Mouse (Mus musculus) CH12.LX (cell line): Measurements from ENCODE around the gene Phf5a. TPM values are rescaled to one million over a fixed set of nuclear protein-coding genes. Genes with fewer than 3 reads are reported as not detected.

Experiments used
- DNase-seq: peaks from one replicate; pipeline ENCODE4 v3.0.0-alpha.2; 2013; ENCODE audit errors: extremely low read depth
- H3K27ac ChIP-seq: 2 replicates; pipeline ENCODE4 v1.5.1; 2012; ENCODE audit warnings: low read depth, mild to moderate bottlenecking, control low read depth, moderate library complexity; ENCODE audit not compliant: insufficient read depth
- H3K27me3 ChIP-seq: replicated peaks from 2 replicates; pipeline ENCODE3; 2012; ENCODE audit warnings: inconsistent platforms
- H3K36me3 ChIP-seq, 2 experiments: replicated peaks in 1 of 2; 2 replicates each; pipeline versions ENCODE3 to v1.6.1; 2012; ENCODE audit warnings: inconsistent platforms in 1 of 2, low read length in 1 of 2, mild to moderate bottlenecking in 1 of 2, mixed read lengths in 1 of 2, moderate library complexity in 1 of 2; ENCODE audit not compliant: control insufficient read depth in 1 of 2, insufficient read depth in 1 of 2
- H3K4me1 ChIP-seq, 2 experiments: 2 replicates each; pipeline ENCODE4 v1.6.1; 2012; ENCODE audit warnings: inconsistent platforms in 1 of 2, moderate library complexity in 1 of 2; ENCODE audit not compliant: insufficient read depth in 2 of 2, control insufficient read depth in 1 of 2
- H3K4me2 ChIP-seq: 2 replicates; pipeline ENCODE4 v1.6.1; 2012; ENCODE audit warnings: low read depth, mild to moderate bottlenecking, control low read depth; ENCODE audit not compliant: poor library complexity, insufficient read depth, severe bottlenecking
- H3K4me3 ChIP-seq, 3 experiments: fragments of 150-350 bp in 1 of 3; sonication (generic) in 1 of 3; replicated peaks in 1 of 3; 2 replicates each; pipeline versions ENCODE3 to v1.5.1; 2011 to 2012; ENCODE audit warnings: low read depth in 2 of 3, low read length in 2 of 3, mild to moderate bottlenecking in 2 of 3, moderate library complexity in 2 of 3, control low read depth in 1 of 3, improper control_type of control experiment in 1 of 3, inconsistent platforms in 1 of 3, mixed read lengths in 1 of 3; ENCODE audit not compliant: poor library complexity in 1 of 3
- H3K79me2 ChIP-seq: replicated peaks from 2 replicates; pipeline ENCODE4 v1.6.1; 2012; ENCODE audit warnings: mild to moderate bottlenecking, moderate library complexity; ENCODE audit not compliant: control insufficient read depth, poor library complexity, insufficient read depth, severe bottlenecking; ENCODE audit errors: extremely low read depth
- H3K9ac ChIP-seq: 2 replicates; pipeline ENCODE4 v1.6.1; 2012; ENCODE audit warnings: low read depth, mild to moderate bottlenecking, control low read depth, moderate library complexity; ENCODE audit not compliant: insufficient read depth
- H3K9me3 ChIP-seq: replicated peaks from 2 replicates; pipeline ENCODE3; 2012; ENCODE audit warnings: low read length, inconsistent platforms, mixed read lengths
- CTCF ChIP-seq, 2 experiments: IDR thresholded peaks in 1 of 2; conservative IDR thresholded peaks in 1 of 2; 2 replicates each; pipeline ENCODE4 v1.5.1; 2011 to 2012; ENCODE audit warnings: low read depth in 2 of 2, low read length in 2 of 2, improper control_type of control experiment in 1 of 2, inconsistent platforms in 1 of 2, mild to moderate bottlenecking in 1 of 2, moderate library complexity in 1 of 2
- EP300 ChIP-seq: IDR thresholded peaks from 2 replicates; pipeline ENCODE4 v1.6.1; 2011; ENCODE audit warnings: low read length, improper control_type of control experiment
- ETS1 ChIP-seq: conservative IDR thresholded peaks from 2 replicates; pipeline ENCODE4 v1.6.1; 2012; ENCODE audit warnings: low read depth, mild to moderate bottlenecking, inconsistent platforms, low read length, improper control_type of control experiment, moderate library complexity
- HCFC1 ChIP-seq: IDR thresholded peaks from 2 replicates; pipeline ENCODE4 v1.6.1; 2012; ENCODE audit warnings: low read depth, mild to moderate bottlenecking, inconsistent platforms, low read length, improper control_type of control experiment
- IRF4 ChIP-seq: IDR thresholded peaks from 2 replicates; pipeline ENCODE4 v1.6.1; 2014; ENCODE audit warnings: low read depth, mild to moderate bottlenecking, inconsistent platforms, low read length, improper control_type of control experiment
- KAT2A ChIP-seq: IDR thresholded peaks from 2 replicates; pipeline ENCODE4 v1.6.1; 2012; ENCODE audit warnings: low read length, improper control_type of control experiment, inconsistent platforms; ENCODE audit not compliant: insufficient replicate concordance
- MAX ChIP-seq: IDR thresholded peaks from 2 replicates; pipeline ENCODE4 v1.6.1; 2011; ENCODE audit warnings: low read length, improper control_type of control experiment
- MAZ ChIP-seq: IDR thresholded peaks from 2 replicates; pipeline ENCODE4 v1.6.1; 2012; ENCODE audit warnings: low read depth, mild to moderate bottlenecking, inconsistent platforms, low read length, improper control_type of control experiment, moderate library complexity
- MEF2A ChIP-seq: IDR thresholded peaks from 2 replicates; pipeline ENCODE4 v1.6.1; 2014; ENCODE audit warnings: low read depth, mild to moderate bottlenecking, inconsistent platforms, low read length, improper control_type of control experiment, borderline replicate concordance
- MYC ChIP-seq: IDR thresholded peaks from 2 replicates; pipeline ENCODE4 v1.6.1; 2011; ENCODE audit warnings: low read depth, mild to moderate bottlenecking, improper control_type of control experiment, low read length
- NELFE ChIP-seq: IDR thresholded peaks from 2 replicates; pipeline ENCODE4 v1.6.1; 2011; ENCODE audit warnings: low read depth, low read length, improper control_type of control experiment
- NRF1 ChIP-seq: IDR thresholded peaks from 2 replicates; pipeline ENCODE4 v1.6.1; 2014; ENCODE audit warnings: low read depth, mild to moderate bottlenecking, inconsistent platforms, low read length, improper control_type of control experiment, moderate library complexity
- POLR2AphosphoS2 ChIP-seq: IDR thresholded peaks from 2 replicates; pipeline ENCODE4 v1.6.1; 2011; ENCODE audit warnings: low read depth, low read length, improper control_type of control experiment
- TBP ChIP-seq: conservative IDR thresholded peaks from 2 replicates; pipeline ENCODE4 v1.6.1; 2011; ENCODE audit warnings: low read depth, low read length, improper control_type of control experiment
- dilution Hi-C: fragments of 300-500 bp; cut with MboI; formaldehyde crosslinking; loops from 2 replicates; pipeline ENCODE4 v1.14.3; 2020; ENCODE audit warnings: low sequenced_read_pairs; ENCODE audit not compliant: extremely low pct_unique_long_range_greater_than_20kb, extremely low pct_ligation_motif_present
- in situ Hi-C: fragments of 300-500 bp; cut with MboI; formaldehyde crosslinking; loops from 3 replicates; pipeline ENCODE4 v1.14.3; 2019; ENCODE audit warnings: low sequenced_read_pairs, low pct_ligation_motif_present, low pct_unique_long_range_greater_than_20kb, mixed read lengths
- polyA plus RNA-seq: library from polyadenylated mRNA; unstranded; fragments of >175 nt; gene quantifications from 2 replicates; pipeline ENCODE4 v1.2.1, GENCODE M21; 2012; ENCODE audit warnings: low read depth; ENCODE audit not compliant: insufficient read length
- total RNA-seq, 2 experiments: library from RNA; depleted of rRNA; stranded (reverse); fragments of 300-350 nt in 1 of 2; fragments of >200 nt in 1 of 2; gene quantifications; 2 replicates each; pipeline ENCODE4 v1.2.3; 2012 to 2014

Gene Phf5a
- total and polyA plus RNA-seq, 3 experiments = 86.3 to 177 (median 116) TPM

DNA sequence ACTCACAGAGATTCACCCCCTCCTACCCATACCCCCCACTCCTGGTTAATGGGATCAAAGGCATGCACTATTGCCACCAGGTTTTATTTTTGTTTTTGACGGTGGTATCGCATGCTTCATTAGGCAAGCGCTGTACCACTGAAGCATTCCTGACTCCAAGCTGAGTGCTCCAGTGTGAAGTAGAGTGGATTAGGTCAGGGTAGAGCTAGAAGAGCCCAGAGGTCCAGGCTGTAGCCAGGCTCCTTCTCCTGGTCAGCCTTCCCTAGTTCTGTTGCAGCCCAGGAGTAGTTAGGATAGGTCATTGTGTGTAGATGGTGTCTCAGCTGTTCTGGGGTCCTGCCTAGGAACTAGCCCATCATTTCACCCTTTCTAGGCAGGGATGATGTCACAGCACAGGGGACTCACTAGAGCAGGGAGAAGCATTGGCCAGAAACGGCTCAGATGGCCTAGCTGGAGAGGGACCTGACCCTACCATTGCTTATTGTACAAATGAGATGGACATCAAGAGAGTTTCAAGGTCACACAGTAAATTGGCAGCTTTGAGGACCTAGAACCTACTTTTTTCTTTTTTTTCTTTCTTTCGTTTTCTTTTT lies 26.6 kb downstream of the Phf5a start:
- Histone ChIP-seq H3K27me3 (no peaks in the 10 kb centered on the region), H3K4me3 (no peak overlapping the region), H3K36me3 (peaks cover 19 to 36% of the 10 kb centered on the region in 2 experiments), H3K9me3 (no peaks in the 10 kb centered on the region), H3K9ac (no peak overlapping the region), H3K27ac (no peak overlapping the region), H3K4me1 (peaks cover 8 to 39% of the 10 kb centered on the region in 2 experiments), H3K4me2 (no peak overlapping the region), H3K79me2 (peaks cover 5% of the 10 kb centered on the region)
- in situ Hi-C loops (no loop called here), dilution Hi-C loops (no loop called here)
- no peak for DNase-seq
- TF ChIP-seq CTCF (conservative IDR thresholded peaks at IDR 0.05 in 1 of 2, IDR thresholded peaks at IDR 0.05 in 1 of 2; ENCODE audit: low read depth in 2 of 2, low read length in 2 of 2) (no peak), ETS1 (no peak), HCFC1 (no peak), EP300 (no peak), MAX (no peak)

DNA sequence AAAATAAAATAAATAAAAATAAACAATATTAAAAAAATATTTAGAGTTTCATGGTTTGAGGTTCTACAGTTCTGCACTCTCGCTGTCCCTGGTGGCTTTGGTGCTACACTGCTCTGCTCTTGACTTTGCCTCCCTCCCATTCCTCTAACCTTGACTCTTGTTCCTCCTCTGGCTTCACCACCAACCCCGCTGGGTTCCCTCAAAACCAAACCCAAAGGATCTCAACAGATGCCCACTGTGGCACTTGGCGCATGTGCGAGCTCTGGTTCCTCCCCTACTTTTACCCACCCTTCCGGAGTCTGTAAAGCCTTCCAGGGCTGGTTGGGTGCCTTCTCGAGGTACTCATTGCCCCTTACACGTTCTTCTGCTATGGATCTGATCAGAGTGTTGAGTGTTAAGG lies 29.4 kb downstream of the Phf5a start:
- H3K9me3 ChIP-seq = no peaks in the 10 kb centered on the region
- H3K4me1 ChIP-seq = peaks cover 11 to 30% of the 10 kb centered on the region in 2 experiments
- DNase-seq = no peak
- no peak overlapping the region for H3K9ac ChIP-seq
- no peak overlapping the region for H3K27ac ChIP-seq
- H3K4me2 ChIP-seq = no peak overlapping the region
- in situ Hi-C loops = no loop called here
- H3K27me3 ChIP-seq = no peaks in the 10 kb centered on the region
- no peaks in the 10 kb centered on the region for H3K79me2 ChIP-seq
- TF ChIP-seq MEF2A (no peak), MAZ (no peak)
- TF ChIP-seq, all 38 proteins: peak for 0
- peaks cover 4 to 14% of the 10 kb centered on the region in 2 experiments for H3K36me3 ChIP-seq
- dilution Hi-C loops = no loop called here
- no peak overlapping the region for H3K4me3 ChIP-seq

DNA sequence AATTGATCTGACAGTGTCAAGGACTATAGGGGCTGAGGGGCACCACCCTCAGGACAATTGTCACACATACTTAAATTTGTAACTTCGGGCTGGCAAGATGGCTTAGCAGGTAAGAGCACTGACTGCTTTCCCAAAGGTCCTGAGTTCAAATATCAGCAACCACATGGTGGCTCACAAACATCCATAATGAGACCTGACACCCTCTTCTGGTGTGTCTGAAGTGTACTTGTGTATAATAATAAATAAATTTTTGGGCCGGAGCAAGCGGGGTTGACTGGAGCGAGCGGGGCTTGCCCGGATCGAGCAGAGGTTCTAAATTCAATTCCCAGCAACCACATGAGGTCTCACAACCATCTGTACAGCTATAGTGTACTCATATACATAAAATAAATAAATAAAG lies 31.4 kb downstream of the Phf5a start:
- dilution Hi-C loops (no loop called here), in situ Hi-C loops (no loop called here)
- Histone ChIP-seq H3K27me3 (no peaks in the 10 kb centered on the region), H3K4me3 (no peak overlapping the region), H3K4me2 (no peak overlapping the region), H3K9me3 (no peaks in the 10 kb centered on the region), H3K27ac (no peak overlapping the region), H3K36me3 (no peaks in the 10 kb centered on the region), H3K9ac (no peak overlapping the region), H3K79me2 (no peaks in the 10 kb centered on the region), H3K4me1 (peaks cover 6 to 17% of the 10 kb centered on the region in 2 experiments; a peak in 3 of 4 replicates)
- DNase-seq = no peak
- TF ChIP-seq MEF2A (no peak), MYC (no peak), TBP (no peak), IRF4 (no peak), NRF1 (no peak), KAT2A (no peak), NELFE (no peak), POLR2AphosphoS2 (no peak)
